Mouse (Mus musculus): ENCODE results near the gene Rmnd1. TPM values are rescaled to one million over a fixed set of nuclear protein-coding genes. Genes with fewer than 3 reads are reported as not detected.

The Rmnd1 gene
- total and polyA plus RNA-seq, 3 experiments, result 51.1 to 67.4 (median 62.0) TPM

DNA sequence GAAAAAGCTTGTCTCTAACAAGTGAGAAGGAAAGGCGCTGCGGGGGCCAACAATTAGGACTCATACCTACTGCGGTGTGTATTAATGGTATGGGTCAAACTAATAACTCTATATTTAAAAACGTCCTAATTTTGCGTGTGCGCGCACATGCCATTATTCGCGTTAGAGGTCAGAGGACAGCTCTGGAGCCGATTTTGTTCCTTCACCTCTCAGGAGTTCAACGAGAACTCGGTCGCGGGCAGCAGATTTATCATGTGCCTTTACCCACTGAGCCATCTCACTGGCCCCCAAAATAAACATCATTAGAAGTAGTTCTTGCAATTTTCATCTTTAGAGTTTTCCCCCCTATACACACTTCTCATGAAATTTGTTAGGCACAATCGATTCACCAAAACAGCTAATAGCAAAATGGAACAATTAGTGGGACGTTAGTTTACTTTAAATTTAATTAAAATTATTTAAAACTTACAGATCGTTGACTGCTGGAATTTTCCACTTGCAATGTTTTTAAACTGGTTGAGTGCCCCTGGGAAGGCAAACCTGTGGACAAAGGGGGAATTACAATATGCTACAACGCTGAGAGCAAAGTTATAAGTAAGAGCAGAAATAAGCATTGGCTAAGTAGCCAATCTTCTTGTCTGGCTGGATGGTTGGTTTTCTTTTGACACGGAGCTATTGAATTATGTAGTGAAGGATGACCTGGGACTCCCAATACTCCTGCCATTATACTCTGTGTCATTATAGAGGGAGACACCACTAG, 988 bp upstream of the Rmnd1 start:
- peak overlapping the region; percentile 78 for H3K27ac ChIP-seq
- H3K4me3 ChIP-seq, result peak overlapping the region; percentile 78
- 15% methylated on average over 19 of the region's 19 CpGs for WGBS
- H3K27me3 ChIP-seq (ENCODE audit: control insufficient read depth, insufficient read depth, low read length), result no peaks in the 10 kb centered on the region
- no peaks in the 10 kb centered on the region for H3K79me2 ChIP-seq (replicated peaks; ENCODE audit: control insufficient read depth, insufficient read depth, low read length)
- TF ChIP-seq EP300 (IDR thresholded peaks at IDR 0.05; ENCODE audit: insufficient read depth, low read depth, low read length), result no peak
- peak; percentile 53 for TF ChIP-seq CTCF (IDR thresholded peaks at IDR 0.05)
- peaks cover 3% of the 10 kb centered on the region; the same call in 1 of the 2 replicates for H3K36me3 ChIP-seq (ENCODE audit: control insufficient read depth, insufficient read depth, low read length)
- DNase-seq, result no peak
- intact Hi-C loops (cut with DNase I), result loop anchor here (1.0 to 5.0 kb wide), 3 partner anchors 46 to 1164 kb away; no protein-coding TSS in a partner anchor
- H3K9ac ChIP-seq (ENCODE audit: low read depth, low read length), result peak overlapping the region; percentile 76
- H3K4me1 ChIP-seq (ENCODE audit: control insufficient read depth, insufficient read depth, low read length), result peaks cover 2% of the 10 kb centered on the region; the same call in 1 of the 2 replicates

DNA sequence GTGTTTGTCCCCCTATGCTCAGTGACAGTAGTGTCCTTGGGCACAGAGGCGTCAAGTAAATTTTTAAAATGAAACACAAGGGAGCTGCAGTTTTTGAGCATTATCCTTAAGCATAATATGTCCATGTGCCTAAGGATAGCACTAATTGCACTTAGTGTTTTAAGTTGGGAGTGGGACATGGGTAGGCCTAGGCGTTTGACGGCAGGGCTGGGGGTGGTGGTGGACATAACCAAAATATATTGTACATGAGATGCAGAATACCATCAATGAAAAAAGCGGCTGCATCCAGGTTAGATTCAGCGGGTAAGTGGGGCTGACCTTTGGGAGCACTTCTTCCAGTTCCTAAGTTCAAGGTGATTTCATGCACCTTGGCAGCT, 454 bp downstream of the Rmnd1 start:
- Histone ChIP-seq H3K79me2 (replicated peaks; ENCODE audit: control insufficient read depth, insufficient read depth, low read length) (no peaks in the 10 kb centered on the region), H3K9ac (ENCODE audit: low read depth, low read length) (peak overlapping the region; percentile 66), H3K27me3 (ENCODE audit: control insufficient read depth, insufficient read depth, low read length) (no peaks in the 10 kb centered on the region), H3K36me3 (ENCODE audit: control insufficient read depth, insufficient read depth, low read length) (peaks cover 3% of the 10 kb centered on the region; the same call in 1 of the 2 replicates), H3K4me1 (ENCODE audit: control insufficient read depth, insufficient read depth, low read length) (peaks cover 2% of the 10 kb centered on the region; the same call in 1 of the 2 replicates), H3K27ac (peak overlapping the region; percentile 81), H3K4me3 (peak overlapping the region; percentile 75)
- 15% methylated on average over 5 of the region's 5 CpGs for WGBS
- DNase-seq, result no peak
- TF ChIP-seq CTCF (IDR thresholded peaks at IDR 0.05) (no peak), POLR2A (IDR thresholded peaks at IDR 0.05; ENCODE audit: insufficient read depth, low read depth, low read length) (no peak), EP300 (IDR thresholded peaks at IDR 0.05; ENCODE audit: insufficient read depth, low read depth, low read length) (no peak)
- intact Hi-C loops (cut with DNase I), result loop anchor here (1.0 to 5.0 kb wide), 3 partner anchors 44 to 1166 kb away; no protein-coding TSS in a partner anchor

DNA sequence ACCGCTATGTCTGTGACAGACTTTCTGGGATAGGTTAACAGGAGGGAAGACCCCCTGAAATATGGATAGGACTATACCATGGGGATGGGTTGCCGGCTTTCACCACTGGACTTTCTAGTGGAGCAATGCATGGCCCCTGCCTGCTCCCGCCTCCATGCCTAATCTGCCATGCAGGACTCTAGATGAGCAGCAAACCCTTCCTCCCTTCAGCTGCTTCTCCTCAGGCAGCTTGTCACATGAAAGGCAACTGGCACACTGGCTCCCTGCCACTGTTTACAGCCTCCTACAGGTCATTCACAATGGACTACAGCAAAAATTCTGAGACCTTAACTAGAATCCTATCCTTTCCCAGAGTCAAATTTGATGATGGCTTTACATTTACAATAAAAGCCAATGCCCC, 1.4 kb downstream of the Rmnd1 start:
- Histone ChIP-seq H3K27ac (peak overlapping the region; percentile 81), H3K27me3 (ENCODE audit: control insufficient read depth, insufficient read depth, low read length) (no peaks in the 10 kb centered on the region), H3K79me2 (replicated peaks; ENCODE audit: control insufficient read depth, insufficient read depth, low read length) (no peaks in the 10 kb centered on the region), H3K4me3 (0 out of 2 replicates have a peak overlapping the region, but pooled peaks have one; percentile 15), H3K4me1 (ENCODE audit: control insufficient read depth, insufficient read depth, low read length) (peaks cover 2% of the 10 kb centered on the region; the same call in 1 of the 2 replicates), H3K36me3 (ENCODE audit: control insufficient read depth, insufficient read depth, low read length) (peaks cover 3% of the 10 kb centered on the region; the same call in 1 of the 2 replicates), H3K9ac (ENCODE audit: low read depth, low read length) (no peak overlapping the region)
- peak in 1 of 2 experiments; percentile 38 for DNase-seq
- 89% methylated on average over 3 of the region's 3 CpGs for WGBS
- TF ChIP-seq POLR2A (IDR thresholded peaks at IDR 0.05; ENCODE audit: insufficient read depth, low read depth, low read length) (no peak), CTCF (IDR thresholded peaks at IDR 0.05) (0 out of 2 replicates have a peak, but pooled peaks have one; percentile 7)
- intact Hi-C loops (cut with DNase I), result loop anchor here (5.0 kb wide), 2 partner anchors 99 to 1166 kb away; no protein-coding TSS in a partner anchor

DNA sequence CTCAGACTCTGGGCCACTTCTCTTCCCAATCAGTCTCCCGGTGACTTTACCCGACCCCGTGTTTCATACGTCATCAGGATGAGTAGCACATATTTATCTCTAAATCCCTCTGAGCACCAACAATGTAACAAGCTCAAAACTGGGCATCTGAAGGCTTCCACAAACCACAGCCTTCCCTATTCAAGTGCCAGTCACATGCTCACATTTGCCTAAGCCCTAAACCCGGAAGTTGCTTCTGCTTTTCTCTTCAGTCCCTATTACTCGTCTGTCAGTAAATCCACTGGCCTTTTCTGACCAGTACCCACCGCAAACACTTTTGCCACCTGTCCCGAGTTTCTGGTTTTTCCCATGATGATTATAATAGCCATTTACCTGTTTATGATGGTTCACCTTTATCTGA, 1.8 kb downstream of the Rmnd1 start:
- no peak for TF ChIP-seq CTCF (IDR thresholded peaks at IDR 0.05)
- TF ChIP-seq POLR2A (IDR thresholded peaks at IDR 0.05; ENCODE audit: insufficient read depth, low read depth, low read length), result no peak
- no peak for TF ChIP-seq EP300 (IDR thresholded peaks at IDR 0.05; ENCODE audit: insufficient read depth, low read depth, low read length)
- Histone ChIP-seq H3K36me3 (ENCODE audit: control insufficient read depth, insufficient read depth, low read length) (peaks cover 3% of the 10 kb centered on the region; the same call in 1 of the 2 replicates), H3K79me2 (replicated peaks; ENCODE audit: control insufficient read depth, insufficient read depth, low read length) (no peaks in the 10 kb centered on the region), H3K4me3 (no peak overlapping the region), H3K4me1 (ENCODE audit: control insufficient read depth, insufficient read depth, low read length) (peaks cover 2% of the 10 kb centered on the region; the same call in 1 of the 2 replicates), H3K9ac (ENCODE audit: low read depth, low read length) (no peak overlapping the region), H3K27ac (no peak overlapping the region), H3K27me3 (ENCODE audit: control insufficient read depth, insufficient read depth, low read length) (no peaks in the 10 kb centered on the region)
- 84% methylated on average over 8 of the region's 8 CpGs for WGBS
- peak in 1 of 2 experiments; percentile 21 for DNase-seq
- intact Hi-C loops (cut with DNase I), result loop anchor here (5.0 kb wide), 2 partner anchors 98 to 1167 kb away; no protein-coding TSS in a partner anchor

DNA sequence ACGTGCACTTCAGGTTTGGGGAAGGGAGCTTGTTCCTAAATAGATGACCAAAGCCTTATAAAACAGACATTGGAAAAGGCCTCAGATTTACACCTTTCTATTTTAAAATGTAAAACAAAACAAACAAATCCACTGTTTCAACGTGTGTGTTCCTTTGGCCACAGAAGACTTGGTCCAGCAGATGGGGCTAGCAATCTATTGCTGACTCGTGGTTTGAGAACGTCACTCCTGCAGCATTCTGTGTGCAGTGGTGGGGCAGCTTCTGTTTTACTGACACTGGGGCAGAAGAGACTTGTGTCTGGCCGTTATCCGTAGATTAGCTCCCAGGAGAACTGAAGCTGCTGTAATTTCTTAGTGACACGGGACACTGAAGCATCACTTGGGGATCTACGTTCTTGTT, 6.9 kb downstream of the Rmnd1 start:
- H3K4me3 ChIP-seq, result no peak overlapping the region
- no peaks in the 10 kb centered on the region for H3K79me2 ChIP-seq (replicated peaks; ENCODE audit: control insufficient read depth, insufficient read depth, low read length)
- 75% methylated on average over 8 of the region's 8 CpGs for WGBS
- TF ChIP-seq EP300 (IDR thresholded peaks at IDR 0.05; ENCODE audit: insufficient read depth, low read depth, low read length), result no peak
- no peak for TF ChIP-seq POLR2A (IDR thresholded peaks at IDR 0.05; ENCODE audit: insufficient read depth, low read depth, low read length)
- peak; percentile 27; the same call in 1 of the 2 replicates for TF ChIP-seq CTCF (IDR thresholded peaks at IDR 0.05)
- H3K27ac ChIP-seq, result no peak overlapping the region
- intact Hi-C loops (cut with DNase I), result no loop called here
- H3K9ac ChIP-seq (ENCODE audit: low read depth, low read length), result no peak overlapping the region
- H3K4me1 ChIP-seq (ENCODE audit: control insufficient read depth, insufficient read depth, low read length), result no peaks in the 10 kb centered on the region
- H3K27me3 ChIP-seq (ENCODE audit: control insufficient read depth, insufficient read depth, low read length), result no peaks in the 10 kb centered on the region
- no peak for DNase-seq
- no peaks in the 10 kb centered on the region for H3K36me3 ChIP-seq (ENCODE audit: control insufficient read depth, insufficient read depth, low read length)

DNA sequence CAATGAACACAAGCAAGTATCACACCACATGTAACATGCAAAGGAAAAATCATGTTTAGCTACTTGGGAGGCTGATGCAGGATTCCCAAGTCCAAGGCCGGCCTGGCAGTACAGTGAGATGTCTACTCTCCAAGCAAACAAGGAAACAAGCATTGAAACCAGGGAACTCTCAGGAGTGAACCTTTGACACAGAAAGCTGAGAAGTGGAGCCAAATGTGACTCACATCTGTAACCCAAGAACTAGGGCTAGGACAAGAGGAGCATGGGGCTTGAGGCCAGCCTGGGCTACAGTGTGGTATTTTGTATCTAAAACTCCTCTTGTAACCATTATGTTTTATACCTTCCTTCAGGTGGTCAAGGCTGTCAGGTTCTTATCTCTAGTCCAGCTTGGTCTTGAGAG, 25.0 kb downstream of the Rmnd1 start:
- intact Hi-C loops (cut with DNase I), result loop anchor here (10.0 kb wide), 1 partner anchor 758 kb away; no protein-coding TSS in a partner anchor

More for the DNA sequence above, 25.0 kb downstream of the Rmnd1 start:
- H3K36me3 ChIP-seq (ENCODE audit: control insufficient read depth, insufficient read depth, low read length), result no peaks in the 10 kb centered on the region; the same call in 1 of the 2 replicates
- H3K79me2 ChIP-seq (replicated peaks; ENCODE audit: control insufficient read depth, insufficient read depth, low read length), result no peaks in the 10 kb centered on the region
- DNase-seq, result no peak
- H3K4me1 ChIP-seq (ENCODE audit: control insufficient read depth, insufficient read depth, low read length), result peaks cover 1% of the 10 kb centered on the region; the same call in 1 of the 2 replicates
- no peak overlapping the region for H3K27ac ChIP-seq
- no peak overlapping the region for H3K4me3 ChIP-seq
- WGBS, result 80% methylated on average over 1 of the region's 1 CpGs
- TF ChIP-seq POLR2A (IDR thresholded peaks at IDR 0.05; ENCODE audit: insufficient read depth, low read depth, low read length) (no peak), CTCF (IDR thresholded peaks at IDR 0.05) (no peak)
- no peak overlapping the region for H3K9ac ChIP-seq (ENCODE audit: low read depth, low read length)
- H3K27me3 ChIP-seq (ENCODE audit: control insufficient read depth, insufficient read depth, low read length), result no peaks in the 10 kb centered on the region
